Mouse (Mus musculus) yolk sac, embryonic 10.5 days (tissue): Measurements from ENCODE around the gene F830045P16Rik.

Experiments used
- DNase-seq: peaks from one replicate; pipeline ENCODE4 v3.0.0-alpha.2; 2017; ENCODE audit warnings: low spot score

F830045P16Rik gene

GRCm38 (mm10) chr2:129536377-129536776 lies at the start of gene F830045P16Rik:
Gene F830045P16Rik, minus strand, starts transcription at chr2:129536602.
- DNase-seq, result no peak

- DNase-seq, result no peak
These were observed 49.6 kb upstream of the F830045P16Rik start for GRCm38 (mm10) chr2:129585904-129586514.

GRCm38 (mm10) chr2:129584905-129585304 lies 48.5 kb upstream of the F830045P16Rik start:
- DNase-seq, result no peak

- no peak for DNase-seq
These were observed 45.9 kb upstream of the F830045P16Rik start for GRCm38 (mm10) chr2:129582261-129582660.

- no peak for DNase-seq
These were observed 45.4 kb upstream of the F830045P16Rik start for GRCm38 (mm10) chr2:129581826-129582225.

GRCm38 (mm10) chr2:129580656-129581055 lies 44.3 kb upstream of the F830045P16Rik start:
- no peak for DNase-seq

GRCm38 (mm10) chr2:129576611-129577447 lies 40.4 kb upstream of the F830045P16Rik start:
- DNase-seq, result no peak

- DNase-seq, result no peak
These were observed 38.7 kb upstream of the F830045P16Rik start for GRCm38 (mm10) chr2:129575113-129575512.

GRCm38 (mm10) chr2:129574395-129575046 lies 38.1 kb upstream of the F830045P16Rik start:
- peak; percentile 11 for DNase-seq

GRCm38 (mm10) chr2:129573701-129574273 lies 37.4 kb upstream of the F830045P16Rik start:
- DNase-seq, result no peak

GRCm38 (mm10) chr2:129569556-129569955 lies 33.2 kb upstream of the F830045P16Rik start:
- DNase-seq, result no peak

- DNase-seq, result no peak
These were observed 32.7 kb upstream of the F830045P16Rik start for GRCm38 (mm10) chr2:129569120-129569519.

- DNase-seq, result no peak
These were observed 27.7 kb upstream of the F830045P16Rik start for GRCm38 (mm10) chr2:129563944-129564709.

- DNase-seq, result no peak
These were observed 25.4 kb upstream of the F830045P16Rik start for GRCm38 (mm10) chr2:129561796-129562195.

GRCm38 (mm10) chr2:129558875-129559219 lies 22.4 kb upstream of the F830045P16Rik start:
- DNase-seq, result no peak

GRCm38 (mm10) chr2:129558008-129558874 lies 21.8 kb upstream of the F830045P16Rik start:
- no peak for DNase-seq

GRCm38 (mm10) chr2:129556081-129556480 lies 19.7 kb upstream of the F830045P16Rik start:
- DNase-seq, result no peak

- no peak for DNase-seq
These were observed 14.4 kb upstream of the F830045P16Rik start for GRCm38 (mm10) chr2:129550781-129551180.

- DNase-seq, result no peak
These were observed 13.2 kb upstream of the F830045P16Rik start for GRCm38 (mm10) chr2:129549537-129550135.

- DNase-seq, result no peak
These were observed 10.4 kb upstream of the F830045P16Rik start for GRCm38 (mm10) chr2:129546772-129547171.
